Mouse (Mus musculus) skeletal muscle tissue, adult 2 months (tissue): ENCODE measurements at regions not wholly inside any gene's neighbourhood (a gene's known extent, or its start where the extent isn't known, plus 50 kb on each side); places are given as distances from the start of the nearest gene placed in this dataset.

Experiments used
- DNase-seq: peaks from one replicate; pipeline ENCODE4 v3.0.0-alpha.2; 2012; ENCODE audit warnings: low read depth, low spot score

- DNase-seq = no peak
Measured at GRCm38 (mm10) chr14:97694238-97694637, 475.3 kb downstream of the Dach1 start.

GRCm38 (mm10) chr14:97684617-97685016, 484.9 kb downstream of the Dach1 start:
- no peak for DNase-seq

GRCm38 (mm10) chr14:97667806-97668205, 501.8 kb downstream of the Dach1 start:
- no peak for DNase-seq

GRCm38 (mm10) chr14:97638187-97638792, 531.3 kb downstream of the Dach1 start:
- DNase-seq = no peak

GRCm38 (mm10) chr14:97611438-97611837, 558.1 kb downstream of the Dach1 start:
- no peak for DNase-seq

GRCm38 (mm10) chr14:97596694-97597093, 572.9 kb downstream of the Dach1 start:
- DNase-seq = no peak

GRCm38 (mm10) chr14:97588611-97589010, 581.0 kb downstream of the Dach1 start:
- no peak for DNase-seq

- DNase-seq = peak; percentile 10
Measured at GRCm38 (mm10) chr14:97588182-97588581, 581.4 kb downstream of the Dach1 start.

GRCm38 (mm10) chr14:97586962-97587361, 582.6 kb downstream of the Dach1 start:
- no peak for DNase-seq

- no peak for DNase-seq
Measured at GRCm38 (mm10) chr14:97570274-97570673, 599.3 kb downstream of the Dach1 start.

- DNase-seq = no peak
Measured at GRCm38 (mm10) chr14:97560121-97560907, 609.3 kb downstream of the Dach1 start.

- DNase-seq = peak; percentile 22
Measured at GRCm38 (mm10) chr14:97559559-97559958, 610.0 kb downstream of the Dach1 start.

- no peak for DNase-seq
Measured at GRCm38 (mm10) chr14:97558289-97558688, 611.3 kb downstream of the Dach1 start.

- no peak for DNase-seq
Measured at GRCm38 (mm10) chr14:97557888-97558287, 611.7 kb downstream of the Dach1 start.

- no peak for DNase-seq
Measured at GRCm38 (mm10) chr14:97546276-97546675, 623.3 kb downstream of the Dach1 start.

- no peak for DNase-seq
Measured at GRCm38 (mm10) chr14:97544307-97544706, 625.3 kb downstream of the Dach1 start.

- no peak for DNase-seq
Measured at GRCm38 (mm10) chr14:97537012-97537411, 632.6 kb downstream of the Dach1 start.

GRCm38 (mm10) chr14:97511318-97511717, 658.2 kb downstream of the Dach1 start:
- DNase-seq = no peak

GRCm38 (mm10) chr14:97489427-97490347, 679.9 kb downstream of the Dach1 start:
- no peak for DNase-seq

- DNase-seq = no peak
Measured at GRCm38 (mm10) chr14:97478236-97478635, 691.3 kb downstream of the Dach1 start.

- DNase-seq = no peak
Measured at GRCm38 (mm10) chr14:97450525-97451235, 718.9 kb downstream of the Dach1 start.
